Mouse (Mus musculus) cortical plate, adult 2 months (tissue): ENCODE measurements around the gene Gata2.

Experiments
- CTCF ChIP-seq: fragments of 200-500 bp; IDR thresholded peaks from 2 replicates; pipeline ENCODE4 v1.5.1; 2011; ENCODE audit warnings: mild to moderate bottlenecking, control low read depth, low read length; ENCODE audit not compliant: insufficient read depth; ENCODE audit errors: extremely low read depth
- POLR2A ChIP-seq: fragments of 200-500 bp; IDR thresholded peaks from 2 replicates; pipeline ENCODE4 v1.6.1; 2011; ENCODE audit warnings: mild to moderate bottlenecking, low read length, control low read depth; ENCODE audit not compliant: insufficient read depth; ENCODE audit errors: extremely low read depth

DNA sequence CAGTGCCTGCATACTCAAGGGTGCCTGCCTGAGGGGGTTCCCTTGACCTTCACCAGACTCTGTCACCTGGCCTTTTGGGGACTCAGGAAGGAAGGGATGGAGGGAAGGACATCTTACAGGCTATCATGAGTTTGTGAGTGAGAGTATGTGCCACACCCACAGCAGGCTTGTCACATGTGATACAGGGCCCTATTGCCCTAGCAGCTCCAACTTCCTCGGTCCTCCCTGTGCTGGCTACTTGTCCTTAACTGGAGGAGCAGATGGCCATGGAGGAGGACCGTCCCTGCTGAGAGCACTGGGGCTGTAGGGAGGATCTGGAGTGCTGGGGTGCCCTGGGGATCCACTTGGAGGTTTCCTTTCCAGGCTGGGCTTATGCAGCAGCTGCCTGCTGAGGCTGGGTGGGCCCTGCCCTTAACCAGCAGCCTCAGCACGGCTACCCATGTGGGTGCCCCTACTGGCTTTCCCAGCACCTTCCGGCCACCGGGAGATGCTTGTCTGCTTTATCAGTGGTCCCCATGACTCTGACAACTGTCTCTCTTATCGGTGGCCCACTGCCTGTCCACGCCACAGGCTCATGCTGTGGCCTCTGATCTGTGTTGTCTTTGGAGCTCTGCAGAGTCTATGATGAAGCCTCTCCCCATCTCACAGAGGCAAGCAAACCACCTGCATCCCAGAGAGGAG lies 58.2 kb downstream of the Gata2 start:
- TF ChIP-seq CTCF: no peak
- TF ChIP-seq POLR2A: no peak
